Comparison of ENCODE assay signal across 8 mouse cellular contexts in genomic region chr17:57278943-57279590, GRCm38 (mm10). TPM values are rescaled to one million over a fixed set of nuclear protein-coding genes. Genes with fewer than 3 reads are reported as not detected.
A peak's percentile ranks its signal among the peaks of the same experiment; 100 is the strongest.
DNase-seq lines count a peak whose midpoint lies in the region; ATAC-seq and TF ChIP-seq lines count a peak whose summit lies in the region.

TSS of gene Vav1 (plus strand) at chr17:57279100.

- H3K27ac ChIP-seq in heart, embryonic 12.5 days (ENCODE audit: poor library complexity, severe bottlenecking): no peak within 1 kb of the TSS
- peak within 1 kb of the TSS; percentile 84 for H3K27ac ChIP-seq in bone marrow macrophage, adult 2 months (ENCODE audit: insufficient read depth, low read depth, low read length)
- H3K27ac ChIP-seq in lung, embryonic 15.5 days: no peak within 1 kb of the TSS
- no peak within 1 kb of the TSS for H3K27ac ChIP-seq in stomach, embryonic 16.5 days (ENCODE audit: low read length)
- H3K27ac ChIP-seq in hindbrain, embryonic 12.5 days: no peak within 1 kb of the TSS
- H3K27ac ChIP-seq in forebrain, postnatal 0 days (ENCODE audit: low read depth, low read length): no peak within 1 kb of the TSS

- no peaks in the 10 kb centered on the region for H3K36me3 ChIP-seq in heart, embryonic 12.5 days
- H3K36me3 ChIP-seq in lung, embryonic 15.5 days: no peaks in the 10 kb centered on the region
- H3K36me3 ChIP-seq in stomach, embryonic 16.5 days (ENCODE audit: control insufficient read depth, insufficient read depth, low read length): no peaks in the 10 kb centered on the region
- H3K36me3 ChIP-seq in hindbrain, embryonic 12.5 days: no peaks in the 10 kb centered on the region
- H3K36me3 ChIP-seq in forebrain, postnatal 0 days (ENCODE audit: insufficient read depth): no peaks in the 10 kb centered on the region

- H3K27me3 ChIP-seq in heart, embryonic 12.5 days (replicated peaks): peaks cover 39% of the 10 kb centered on the region
- no peaks in the 10 kb centered on the region for H3K27me3 ChIP-seq in lung, embryonic 15.5 days
- peaks cover 3% of the 10 kb centered on the region; the same call in 1 of the 2 replicates for H3K27me3 ChIP-seq in stomach, embryonic 16.5 days (ENCODE audit: control insufficient read depth, insufficient read depth, low read length)
- H3K27me3 ChIP-seq in hindbrain, embryonic 12.5 days: peaks cover 39% of the 10 kb centered on the region
- no peaks in the 10 kb centered on the region; the same call in 1 of the 2 replicates for H3K27me3 ChIP-seq in forebrain, postnatal 0 days (ENCODE audit: insufficient read depth, low read length)

- H3K9me3 ChIP-seq in heart, embryonic 12.5 days (replicated peaks): no peaks in the 10 kb centered on the region
- no peaks in the 10 kb centered on the region for H3K9me3 ChIP-seq in lung, embryonic 15.5 days
- H3K9me3 ChIP-seq in stomach, embryonic 16.5 days (replicated peaks; ENCODE audit: control insufficient read depth, low read length): no peaks in the 10 kb centered on the region
- no peaks in the 10 kb centered on the region for H3K9me3 ChIP-seq in hindbrain, embryonic 12.5 days (replicated peaks)
- no peaks in the 10 kb centered on the region for H3K9me3 ChIP-seq in forebrain, postnatal 0 days (ENCODE audit: low read length)

- no peak for TF ChIP-seq CTCF in bone marrow macrophage, adult 2 months (IDR thresholded peaks at IDR 0.05; ENCODE audit: low read depth, low read length)
- TF ChIP-seq CTCF in forebrain, postnatal 0 days (IDR thresholded peaks at IDR 0.05; ENCODE audit: low read depth): no peak

- intact Hi-C loops in heart, postnatal 14 days (cut with DNase I): no loop called here

- H3K4me3 ChIP-seq in heart, embryonic 12.5 days: no peak within 1 kb of the TSS
- H3K4me3 ChIP-seq in bone marrow macrophage, adult 2 months (ENCODE audit: insufficient read depth, low read length): peak within 1 kb of the TSS; percentile 82
- H3K4me3 ChIP-seq in lung, embryonic 15.5 days: peak within 1 kb of the TSS; percentile 13
- peak within 1 kb of the TSS; percentile 8 for H3K4me3 ChIP-seq in stomach, embryonic 16.5 days (replicated peaks; ENCODE audit: low read length)
- H3K4me3 ChIP-seq in hindbrain, embryonic 12.5 days: no peak within 1 kb of the TSS
- H3K4me3 ChIP-seq in forebrain, postnatal 0 days (ENCODE audit: low read depth, low read length): no peak within 1 kb of the TSS

- H3K4me1 ChIP-seq in heart, embryonic 12.5 days (replicated peaks): peaks cover 14% of the 10 kb centered on the region
- peaks cover 43% of the 10 kb centered on the region for H3K4me1 ChIP-seq in bone marrow macrophage, adult 2 months (ENCODE audit: control insufficient read depth, insufficient read depth, low read length)
- H3K4me1 ChIP-seq in lung, embryonic 15.5 days: peaks cover 18% of the 10 kb centered on the region
- peaks cover 11% of the 10 kb centered on the region for H3K4me1 ChIP-seq in stomach, embryonic 16.5 days (ENCODE audit: control insufficient read depth, insufficient read depth, low read length)
- H3K4me1 ChIP-seq in hindbrain, embryonic 12.5 days: peaks cover 12% of the 10 kb centered on the region
- 0 out of 2 replicates have a peak, but pooled peaks cover 3% of the 10 kb centered on the region for H3K4me1 ChIP-seq in forebrain, postnatal 0 days (ENCODE audit: insufficient read depth)

- DNase-seq in heart, postnatal 14 days: peak; percentile 44 to 45
- DNase-seq in left cerebral cortex, adult 11 months (ENCODE audit: low spot score): no peak
- no peak for DNase-seq in forebrain, postnatal 0 days

- H3K4me2 ChIP-seq in heart, embryonic 12.5 days: no peak within 1 kb of the TSS
- no peak within 1 kb of the TSS for H3K4me2 ChIP-seq in lung, embryonic 15.5 days
- H3K4me2 ChIP-seq in stomach, embryonic 16.5 days (ENCODE audit: low read depth, low read length): no peak within 1 kb of the TSS; the same call in 1 of the 2 replicates
- no peak within 1 kb of the TSS for H3K4me2 ChIP-seq in hindbrain, embryonic 12.5 days (replicated peaks)
- no peak within 1 kb of the TSS for H3K4me2 ChIP-seq in forebrain, postnatal 0 days (ENCODE audit: low read depth)

- H3K9ac ChIP-seq in heart, embryonic 12.5 days: no peak within 1 kb of the TSS
- no peak within 1 kb of the TSS for H3K9ac ChIP-seq in lung, embryonic 15.5 days
- H3K9ac ChIP-seq in stomach, embryonic 16.5 days (ENCODE audit: low read length): no peak within 1 kb of the TSS
- H3K9ac ChIP-seq in hindbrain, embryonic 12.5 days: no peak within 1 kb of the TSS
- no peak within 1 kb of the TSS for H3K9ac ChIP-seq in forebrain, postnatal 0 days

- WGBS in heart, embryonic 12.5 days: 49% methylated on average over 25 of the region's 26 CpGs
- 50% methylated on average over 24 of the region's 26 CpGs for WGBS in lung, embryonic 15.5 days
- 52% methylated on average over 26 of the region's 26 CpGs for WGBS in stomach, embryonic 16.5 days
- 66% methylated on average over 21 of the region's 26 CpGs for WGBS in hindbrain, embryonic 12.5 days
- WGBS in forebrain, postnatal 0 days: 76% methylated on average over 26 of the region's 26 CpGs

- peak; percentile 69; the same call in 1 of the 2 replicates for TF ChIP-seq POLR2A in bone marrow macrophage, adult 2 months (IDR thresholded peaks at IDR 0.05; ENCODE audit: borderline replicate concordance, low read depth, low read length)

- ATAC-seq in heart, embryonic 12.5 days (ENCODE audit: insufficient number of reproducible peaks, low FRiP score): no peak
- no peak for ATAC-seq in lung, embryonic 15.5 days (ENCODE audit: borderline replicate concordance, extremely low read depth, low FRiP score, low TSS enrichment)
- ATAC-seq in stomach, embryonic 16.5 days (ENCODE audit: insufficient read depth, low FRiP score): no peak
- no peak for ATAC-seq in hindbrain, embryonic 12.5 days (ENCODE audit: low FRiP score)
- ATAC-seq in forebrain, postnatal 0 days: no peak

RNA-seq across cellular contexts. Expression of gene Vav1, which starts in this region (rescaled TPM):
- 1 to 10 TPM; 2.2 to 5.5 TPM for total RNA-seq in heart, postnatal 14 days (2021)
- polyA plus RNA-seq in heart, embryonic 12.5 days (2016; fragmentation: Nextera tagmentation; extraction: Ambion mirVana): 1.6 and 1.7 TPM in 2 replicates
- 128 and 138 TPM in 2 replicates for polyA plus RNA-seq in bone marrow macrophage, adult 2 months (2012; ENCODE audit: insufficient read depth, insufficient read length, missing spikeins)
- 3.2 and 6.1 TPM in 2 replicates for polyA plus RNA-seq in lung, embryonic 15.5 days (2015; fragmentation: Nextera tagmentation; extraction: Ambion mirVana)
- 3.9 and 5.8 TPM in 2 replicates for polyA plus RNA-seq in stomach, embryonic 16.5 days (2015; fragmentation: Nextera tagmentation; extraction: Ambion mirVana)
- polyA plus RNA-seq in hindbrain, embryonic 12.5 days (2016; fragmentation: Nextera tagmentation; extraction: Ambion mirVana): 1.9 and 2.0 TPM in 2 replicates
- total RNA-seq in forebrain, postnatal 0 days (2014; rRNA removed): 2.2 and 2.5 TPM in 2 replicates
- polyA plus RNA-seq in forebrain, postnatal 0 days (2015; fragmentation: Nextera tagmentation; extraction: Ambion mirVana): 1.6 and 1.8 TPM in 2 replicates

Comparison
In these comparisons a context has a peak if more than half of its experiments do, and no peak if none do; other contexts are left out.
1. RNA of gene Vav1 (polyA plus RNA-seq): 128 to 138 TPM in bone marrow macrophage, adult 2 months; 3.2 to 6.1 TPM in lung, embryonic 15.5 days, 3.9 to 5.8 TPM in stomach, embryonic 16.5 days, 1.9 to 2.0 TPM in hindbrain, embryonic 12.5 days, 1.6 to 1.8 TPM in forebrain, postnatal 0 days and 1.6 to 1.7 TPM in heart, embryonic 12.5 days; every median in the first group is over 10 times any median in the second.
2. DNase-seq: peak in heart, postnatal 14 days (2 of 2); none in left cerebral cortex, adult 11 months (single experiment) and forebrain, postnatal 0 days (single experiment).
3. H3K4me3 ChIP-seq: peak in bone marrow macrophage, adult 2 months (single experiment), lung, embryonic 15.5 days (single experiment) and stomach, embryonic 16.5 days (single experiment); none in heart, embryonic 12.5 days (single experiment), hindbrain, embryonic 12.5 days (single experiment) and forebrain, postnatal 0 days (single experiment).